Mouse (Mus musculus) cerebellum, adult 18-20 months (tissue): Measurements from ENCODE around the gene Tspan9.

Source experiments
- DNase-seq, 2 experiments: peaks; one replicate each; pipeline ENCODE4 v3.0.0; 2021

The Tspan9 gene

DNA sequence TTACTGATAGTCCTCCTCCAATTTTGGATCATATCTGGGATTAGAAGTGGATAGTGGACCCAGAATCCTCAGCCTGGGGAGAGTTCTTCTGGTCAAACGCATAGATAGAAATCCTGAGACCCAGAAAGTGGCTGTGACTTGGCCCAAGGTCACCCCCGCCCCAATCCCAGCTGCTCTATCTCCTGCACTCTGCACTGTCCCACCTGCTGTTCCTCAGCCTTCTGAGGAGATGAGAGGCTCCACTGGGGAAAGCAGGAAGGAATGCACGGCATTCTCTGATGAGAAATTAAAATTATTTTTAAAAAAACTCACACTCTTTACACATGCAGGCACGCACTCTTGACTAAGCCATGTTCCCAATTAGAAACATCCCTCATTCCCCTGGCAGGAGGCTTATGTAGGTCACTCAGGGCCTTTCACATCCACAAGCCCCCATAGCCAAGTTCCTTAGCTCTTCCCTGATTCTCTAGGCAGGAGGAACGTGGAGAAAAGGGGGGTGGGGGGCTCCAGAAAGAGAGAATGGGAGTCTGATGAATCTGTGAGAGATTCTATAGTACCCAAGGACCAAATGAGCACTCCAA lies 135.3 kb downstream of the Tspan9 start:
- no peak for DNase-seq

DNA sequence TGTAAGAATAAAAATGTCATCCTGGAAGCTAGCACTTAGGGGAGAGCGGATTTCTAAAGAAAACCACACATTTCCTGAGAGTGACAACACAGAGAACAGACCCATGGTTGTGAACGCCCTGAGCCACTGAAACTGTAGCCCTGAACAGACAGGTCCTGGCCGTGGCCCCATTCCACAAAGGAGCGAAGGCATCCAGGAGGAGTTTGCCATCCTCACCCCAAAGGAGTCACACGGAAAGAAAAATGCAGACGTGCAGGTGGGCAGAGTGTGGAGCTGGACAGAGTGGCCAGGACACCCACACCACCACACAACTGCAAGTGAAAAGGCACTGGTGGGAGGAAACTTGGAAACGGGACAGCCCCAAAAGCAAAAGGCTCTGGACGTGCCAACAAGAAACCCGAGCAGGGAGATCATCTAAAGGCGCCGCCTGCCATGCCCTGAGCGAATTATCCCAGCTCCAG lies 136.1 kb downstream of the Tspan9 start:
- DNase-seq, result peak; percentile 66 to 67

DNA sequence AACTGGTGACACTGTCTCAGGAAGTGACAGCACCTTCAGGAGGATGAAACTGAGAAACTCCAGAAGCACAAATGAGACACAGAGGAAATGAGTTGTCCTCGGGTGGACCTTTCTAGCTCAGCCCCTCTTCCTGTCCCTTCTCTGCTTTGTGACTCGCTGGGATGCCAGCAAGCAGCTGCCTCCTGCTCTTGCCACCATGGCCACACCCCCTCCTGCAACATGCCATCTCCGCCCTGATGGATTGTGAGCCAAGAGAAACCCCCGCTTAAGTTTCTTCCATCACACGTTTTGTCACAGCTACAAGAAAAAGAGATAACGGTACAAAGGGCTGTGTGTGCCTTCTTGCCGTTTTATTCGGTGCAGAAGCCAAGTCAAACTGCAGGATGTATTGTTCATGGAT lies 137.2 kb downstream of the Tspan9 start:
- peak in 1 of 2 experiments; percentile 34 for DNase-seq

DNA sequence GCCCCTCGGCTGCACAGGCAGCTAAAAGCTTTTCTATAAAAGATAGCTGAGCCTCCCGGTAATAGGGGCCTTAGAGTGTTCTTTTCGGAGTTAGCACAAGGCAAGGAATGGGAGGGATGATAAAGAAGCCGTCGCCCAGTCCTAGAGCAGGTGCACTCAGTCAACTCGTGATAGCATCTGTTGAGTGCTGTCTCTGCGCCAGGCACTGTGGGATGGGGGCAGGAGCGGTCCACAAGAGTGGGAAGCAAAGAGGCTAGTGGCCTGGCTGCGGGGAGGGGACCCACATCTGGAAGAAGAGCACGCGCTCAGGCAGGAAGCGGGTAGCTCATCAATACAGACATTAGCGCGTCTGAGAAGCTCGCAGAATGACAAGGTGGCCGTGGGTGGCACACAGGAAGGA lies 138.8 kb downstream of the Tspan9 start:
- DNase-seq, result peak in 1 of 2 experiments; percentile 57

DNA sequence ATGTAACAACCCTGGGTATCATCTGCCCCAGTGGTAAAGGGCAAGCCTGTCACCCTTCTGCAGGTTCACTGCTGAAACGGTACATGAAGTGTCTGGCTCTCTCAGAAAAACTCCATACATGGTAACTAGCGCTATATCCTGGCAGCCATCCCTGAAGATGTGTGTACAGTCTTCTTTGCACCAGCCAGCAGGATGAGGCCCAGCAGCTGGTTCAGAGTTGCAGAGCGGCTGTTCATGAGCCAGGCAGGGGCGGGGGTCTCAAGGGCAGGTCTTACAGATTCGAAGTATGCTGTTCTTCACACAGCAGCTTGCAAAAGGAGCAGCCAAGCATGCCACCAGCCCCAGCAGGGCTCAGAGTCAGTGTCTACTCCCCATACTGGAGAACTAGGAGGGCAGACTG lies 139.9 kb downstream of the Tspan9 start:
- peak in 1 of 2 experiments; percentile 38 for DNase-seq

DNA sequence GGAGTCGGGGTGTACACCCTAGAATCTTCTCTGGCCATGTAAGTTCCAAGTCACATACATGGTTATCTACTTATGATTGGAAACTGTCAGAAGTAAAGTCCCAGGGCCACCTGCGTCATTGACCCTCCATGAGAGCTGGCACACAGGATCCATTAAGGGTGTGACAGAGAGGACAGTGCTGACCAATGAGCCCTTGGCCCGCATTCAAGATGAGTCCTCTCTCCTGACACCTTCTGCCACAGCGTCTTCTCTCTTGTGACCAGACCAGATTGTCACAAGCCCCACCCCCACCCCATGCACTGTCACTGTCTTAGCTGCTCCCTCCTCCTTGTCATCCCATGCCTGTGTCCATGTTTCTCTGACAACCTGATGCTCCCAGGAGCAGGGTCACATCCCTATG lies 140.7 kb downstream of the Tspan9 start:
- peak; percentile 68 to 71 for DNase-seq

DNA sequence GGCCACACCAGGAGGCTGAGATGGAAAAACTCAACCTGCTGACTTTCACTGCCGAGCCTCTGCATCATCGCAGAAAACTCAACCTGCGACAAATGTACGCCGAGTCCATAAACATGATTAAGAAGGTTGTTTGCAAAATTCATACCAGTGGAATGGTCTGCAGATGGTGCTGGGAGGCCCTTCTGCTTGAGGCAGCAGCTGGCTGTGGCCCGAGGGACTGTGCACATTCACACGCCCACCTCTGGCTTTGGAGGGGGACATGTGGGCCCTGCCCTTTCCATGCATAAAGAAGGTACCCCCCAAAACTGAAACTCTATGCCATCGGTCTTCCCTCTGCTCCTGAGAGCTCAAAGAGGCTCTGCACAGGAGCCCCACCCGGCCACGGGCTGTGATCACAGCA lies 141.3 kb downstream of the Tspan9 start:
- DNase-seq, result no peak

DNA sequence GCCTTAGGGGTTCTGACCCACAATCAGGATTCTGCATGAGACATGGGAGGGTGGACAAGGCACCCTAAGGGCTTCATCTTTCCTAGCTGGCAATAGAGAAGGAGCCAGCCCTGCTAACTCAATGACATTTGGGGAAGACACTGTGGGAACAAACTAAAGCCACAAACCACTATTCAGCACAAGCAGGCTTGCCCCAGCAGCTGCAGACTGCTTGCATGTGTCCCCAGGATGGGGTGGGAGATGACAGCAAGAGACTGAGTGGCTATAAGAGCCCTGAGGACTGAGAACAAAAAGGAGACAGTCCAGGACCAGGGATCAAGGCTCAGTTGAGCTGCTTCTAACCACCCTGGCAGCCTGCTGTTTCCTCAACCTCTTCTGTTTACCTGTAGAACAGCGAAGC lies 141.8 kb downstream of the Tspan9 start:
- DNase-seq, result no peak

DNA sequence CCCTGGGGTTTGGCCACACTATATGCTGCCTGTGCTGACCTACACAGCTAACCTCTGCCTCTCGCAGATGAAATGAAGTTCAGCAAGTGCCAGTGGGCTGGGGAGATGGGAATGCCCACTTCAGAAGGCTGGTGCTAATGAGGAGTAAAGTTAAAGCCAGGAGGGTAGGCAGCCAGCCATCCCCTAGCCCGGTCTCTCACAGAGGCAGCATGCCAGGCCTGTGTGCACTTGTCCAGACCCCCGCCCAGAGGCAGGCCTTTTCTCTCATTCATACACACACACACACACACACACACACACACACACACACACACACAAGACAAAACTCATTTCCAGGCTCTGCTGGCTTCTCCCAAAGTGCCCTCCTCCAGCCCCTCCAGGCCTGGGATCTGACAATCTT lies 142.6 kb downstream of the Tspan9 start:
- DNase-seq, result no peak

DNA sequence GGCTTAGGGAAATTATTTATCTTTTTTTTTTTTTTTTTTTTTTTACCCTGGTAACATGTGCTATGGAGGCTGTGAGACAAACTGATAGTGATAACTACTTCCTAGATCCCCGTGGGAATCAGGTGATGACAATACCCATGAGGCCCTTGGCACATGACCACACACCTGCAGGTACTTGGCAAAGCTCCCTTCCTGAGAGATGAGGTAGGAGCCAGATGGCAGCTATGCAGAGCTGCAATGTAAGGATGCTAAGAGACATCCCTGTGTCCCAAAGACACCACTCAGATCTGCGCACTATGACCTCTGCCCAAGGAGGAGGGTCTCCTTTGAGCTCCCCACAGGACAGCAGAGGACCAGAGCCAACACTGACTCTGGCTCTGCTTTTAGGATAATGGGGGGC lies 144.3 kb downstream of the Tspan9 start:
- peak; percentile 86 to 87 for DNase-seq

DNA sequence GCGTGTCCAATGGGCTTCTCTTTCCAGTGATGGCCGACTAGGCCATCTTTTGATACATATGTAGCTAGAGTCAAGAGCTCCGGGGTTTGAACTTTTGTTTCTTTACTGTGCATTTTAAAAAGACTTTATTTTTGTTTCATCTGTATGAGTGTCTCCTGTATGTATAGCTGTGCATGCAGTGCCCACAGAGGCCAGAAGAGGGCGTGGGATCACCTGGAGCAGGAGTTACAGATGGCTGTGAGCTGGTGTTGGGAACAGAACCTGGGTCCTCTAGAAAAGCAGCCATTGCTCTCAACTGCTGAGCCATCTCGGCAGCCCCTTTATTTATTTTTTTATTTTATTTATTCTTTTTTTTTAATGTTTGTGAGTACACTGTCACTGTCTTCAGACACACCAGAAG lies 146.5 kb downstream of the Tspan9 start:
- no peak for DNase-seq

DNA sequence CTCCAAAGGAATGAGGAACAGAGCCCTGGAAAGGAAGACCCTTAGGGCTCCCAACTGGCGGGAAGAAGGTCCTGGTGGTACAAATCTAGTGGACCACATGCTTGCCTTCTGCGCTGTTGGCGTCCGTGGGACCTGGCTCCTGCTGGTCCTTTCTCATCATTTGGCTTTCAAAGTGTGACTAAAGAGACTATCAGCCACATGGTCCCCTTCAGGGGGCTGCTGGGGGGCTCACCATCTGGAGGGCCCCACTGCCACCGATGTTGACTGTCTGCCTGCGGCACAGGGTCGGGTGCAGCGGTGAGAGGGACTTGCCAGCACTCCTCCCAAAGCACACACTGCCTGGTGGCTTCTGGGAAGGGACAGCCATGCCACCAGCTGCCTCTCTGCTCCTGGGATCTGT lies 150.4 kb downstream of the Tspan9 start:
- no peak for DNase-seq

DNA sequence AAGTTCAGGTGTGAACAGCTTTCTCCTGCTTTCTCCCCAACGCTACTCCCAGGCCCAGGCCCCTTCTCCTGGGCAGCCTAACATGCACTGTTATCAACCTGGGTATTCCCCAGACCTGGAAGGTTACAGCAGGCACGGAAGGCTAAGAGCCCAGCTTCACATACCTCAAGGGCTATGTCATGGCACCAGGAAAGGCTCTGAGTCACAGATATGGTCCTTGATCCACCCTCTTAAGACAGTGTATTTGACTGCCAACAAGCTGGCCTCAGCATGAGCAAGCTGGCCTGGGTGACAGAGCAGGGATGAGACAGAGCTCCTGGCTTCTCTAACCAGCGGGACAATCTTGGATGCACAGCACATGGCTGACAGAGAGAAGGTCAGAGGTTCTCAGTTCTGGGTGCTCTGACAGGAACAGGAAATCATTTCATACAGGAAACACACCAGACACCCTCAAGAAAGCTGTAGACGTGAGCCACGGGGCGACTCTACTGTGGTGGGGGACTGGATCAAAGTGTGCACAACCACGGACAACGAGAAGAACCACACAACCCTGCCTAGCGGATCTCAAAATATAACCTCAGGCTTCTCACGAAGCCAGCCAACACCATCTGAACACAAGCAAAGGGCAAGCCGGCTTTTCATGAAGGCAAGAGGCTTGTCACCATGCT lies 151.8 kb downstream of the Tspan9 start:
- DNase-seq, result no peak

DNA sequence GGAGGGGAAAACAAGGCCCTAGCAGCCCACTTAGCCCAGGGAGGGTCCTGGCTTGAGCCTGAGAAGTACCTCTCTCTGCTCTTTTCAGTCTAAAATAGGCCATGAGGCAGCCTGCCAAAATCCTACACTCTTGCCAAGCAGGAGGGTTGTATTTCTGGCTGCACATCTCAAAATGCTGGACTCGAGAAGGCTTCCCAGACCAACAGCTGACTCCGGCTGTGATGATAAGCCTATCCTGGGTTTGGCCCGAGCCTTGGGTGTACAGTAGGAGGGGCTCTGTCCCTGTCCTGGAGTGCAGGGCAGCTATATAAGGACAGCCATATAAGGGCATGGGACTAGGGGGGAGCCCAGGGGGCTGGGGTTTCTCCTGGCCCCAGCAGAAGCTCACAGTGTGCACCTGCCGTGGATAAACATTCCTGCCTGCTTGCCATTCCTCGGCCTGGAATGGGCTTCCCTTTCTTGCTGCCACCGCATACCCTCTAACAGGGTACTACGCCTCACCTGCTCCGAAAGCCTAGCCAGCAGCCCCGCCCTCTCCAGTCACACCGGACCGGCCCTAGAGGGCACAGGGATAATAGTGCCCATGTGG lies 153.7 kb downstream of the Tspan9 start:
- DNase-seq, result peak; percentile 90 to 92

DNA sequence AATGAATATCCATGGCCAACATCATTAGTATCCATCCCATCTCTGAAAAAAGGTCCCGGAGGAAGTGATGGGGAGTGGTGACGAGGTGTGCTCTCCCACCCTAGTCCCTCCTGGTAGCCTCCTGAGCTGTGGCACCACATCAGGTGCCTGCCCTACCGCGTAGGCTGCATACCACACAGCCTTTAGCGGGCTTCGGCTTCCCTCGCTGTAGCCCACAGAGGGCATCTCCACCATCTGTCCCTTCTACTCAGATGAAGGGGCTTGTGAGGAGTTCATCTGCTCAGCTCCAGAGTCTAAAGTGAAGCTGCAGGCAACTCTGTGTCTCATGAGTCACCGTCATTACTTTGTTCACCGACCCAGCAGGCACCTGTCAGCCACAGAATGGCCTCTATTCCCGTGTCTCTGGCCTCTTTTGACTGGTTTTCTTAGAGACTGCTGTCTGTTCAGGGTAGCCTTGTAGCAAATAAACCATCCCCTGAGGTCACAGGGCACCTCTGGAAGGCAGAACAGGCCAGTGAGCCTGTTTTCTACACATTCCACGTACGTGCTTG lies 154.4 kb downstream of the Tspan9 start:
- no peak for DNase-seq

DNA sequence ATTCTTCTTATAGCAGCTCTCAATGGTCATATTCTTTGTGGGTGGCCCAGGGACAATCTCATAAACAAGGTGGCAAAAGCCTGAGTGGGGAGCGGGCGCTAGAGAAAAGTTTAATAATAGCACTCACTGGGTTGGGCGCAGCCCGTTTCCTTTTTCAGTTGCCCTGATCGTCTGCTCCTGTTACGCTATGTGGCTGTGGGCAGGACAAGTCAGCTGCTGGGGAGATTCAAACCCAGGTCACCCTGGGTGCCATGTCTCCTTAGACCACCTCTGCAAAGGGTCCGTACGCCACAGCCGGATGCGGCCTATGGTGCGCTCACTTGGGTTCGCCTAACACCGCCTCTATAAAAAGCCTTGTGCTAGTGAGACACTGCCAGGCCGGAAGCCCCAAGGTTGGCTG lies 156.0 kb downstream of the Tspan9 start:
- no peak for DNase-seq

DNA sequence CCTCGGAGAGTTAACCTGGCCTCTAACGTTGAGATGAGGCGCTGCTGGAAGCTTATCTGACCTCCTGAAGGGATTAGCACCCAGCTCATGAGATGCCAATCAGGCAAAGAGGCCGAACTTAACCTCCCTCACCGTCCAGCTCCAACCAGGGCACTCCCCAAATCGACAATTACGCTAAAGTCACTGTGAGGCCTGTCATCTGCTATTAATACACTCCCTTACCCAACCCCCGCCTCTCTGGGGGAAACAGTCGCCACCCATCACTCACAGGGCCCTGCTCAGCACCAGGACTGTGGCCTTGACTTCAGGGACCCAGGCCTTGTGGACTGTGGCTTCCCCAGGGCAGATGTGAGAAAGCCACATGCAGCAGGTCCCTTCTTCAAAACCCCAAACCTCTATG lies 157.0 kb downstream of the Tspan9 start:
- no peak for DNase-seq

DNA sequence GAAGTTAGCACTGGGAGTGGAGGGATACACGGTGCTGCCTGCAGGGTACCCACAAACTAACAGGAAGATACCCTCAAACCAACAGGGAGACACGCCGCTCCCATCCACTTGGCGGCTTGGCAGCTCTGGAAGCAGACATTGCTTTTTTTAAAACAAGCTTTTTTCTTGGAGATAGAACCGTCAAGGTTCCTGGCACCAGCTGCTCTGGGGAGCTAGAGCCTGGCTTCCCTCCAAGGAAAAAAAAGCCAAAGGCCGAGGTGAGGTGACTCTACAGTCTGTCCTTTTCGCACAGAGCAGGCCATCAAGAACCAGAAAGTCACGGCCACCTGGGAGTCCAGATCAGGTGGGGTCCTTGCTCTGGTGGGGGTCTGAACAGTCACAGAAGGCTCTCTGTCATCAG lies 162.2 kb downstream of the Tspan9 start:
- DNase-seq, result peak; percentile 82 to 83

DNA sequence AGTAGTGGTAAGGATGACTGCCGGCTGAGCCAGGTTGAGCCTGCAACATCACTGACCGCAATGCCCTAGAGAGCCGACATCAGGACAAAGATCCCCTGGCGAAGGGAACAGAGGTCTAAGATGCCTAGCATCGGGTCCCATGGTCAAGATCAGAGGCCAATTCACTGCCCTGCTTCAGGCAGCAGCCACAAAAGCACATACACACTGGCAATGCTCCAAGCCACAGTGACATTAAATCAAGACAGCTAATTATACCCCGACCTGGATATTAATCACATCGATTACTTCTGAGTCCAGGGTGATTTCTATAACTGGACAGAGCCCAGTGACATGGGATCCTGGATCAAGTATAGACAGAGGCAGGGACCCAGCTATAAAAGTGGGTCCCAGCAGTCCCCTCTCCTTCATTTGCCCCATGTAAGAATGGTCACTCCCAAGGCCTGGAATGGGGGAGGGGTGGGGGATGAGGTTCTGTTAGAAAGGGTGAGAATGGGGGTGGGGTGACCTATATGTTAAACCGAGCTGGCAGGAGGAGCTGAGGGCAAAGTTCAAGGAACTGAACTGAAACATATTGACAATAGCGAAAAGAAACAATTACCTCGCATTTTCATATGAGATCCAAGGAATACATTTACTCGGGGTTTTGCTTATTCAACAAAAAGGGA lies 162.9 kb downstream of the Tspan9 start:
- no peak for DNase-seq

DNA sequence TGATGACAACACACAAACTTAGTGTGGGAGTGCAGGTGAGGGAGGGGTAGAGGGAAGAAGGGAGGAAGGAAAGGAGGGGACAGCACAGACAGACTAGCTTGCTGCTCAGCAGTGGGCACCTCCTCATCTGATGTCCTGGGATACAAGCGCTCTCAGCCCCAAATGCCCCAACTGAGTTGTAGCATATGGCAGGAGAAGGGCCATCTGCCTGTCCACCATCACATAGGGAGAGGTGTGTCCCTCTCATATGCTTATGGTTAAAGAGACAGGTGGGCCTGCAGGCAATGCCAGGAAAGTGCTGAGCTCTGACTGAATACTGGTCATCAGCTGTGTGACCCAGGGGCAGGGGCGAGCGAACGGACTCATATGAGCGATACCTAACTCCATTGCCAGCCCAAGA lies 163.6 kb downstream of the Tspan9 start:
- peak; percentile 92 to 94 for DNase-seq

DNA sequence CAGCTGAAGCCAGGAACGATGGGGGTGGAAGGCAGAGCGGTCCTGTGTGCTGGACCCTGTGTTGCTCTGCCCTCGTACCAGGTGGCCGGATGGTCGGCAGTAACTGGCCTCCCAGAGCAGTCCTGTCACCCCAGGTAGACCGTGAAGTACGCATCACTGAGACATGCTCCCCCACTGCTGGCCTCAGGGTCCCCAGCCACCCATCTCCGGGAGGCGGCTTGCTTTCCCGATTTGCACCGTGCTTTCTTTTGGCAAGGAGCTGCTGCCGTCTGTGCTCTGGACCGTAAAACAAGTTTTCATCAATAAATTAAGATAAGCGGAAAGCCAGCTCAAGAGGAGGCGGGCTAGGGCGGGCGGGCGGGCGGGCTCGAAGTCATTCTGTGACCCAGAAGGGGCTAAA lies 164.5 kb downstream of the Tspan9 start:
- DNase-seq, result peak in 1 of 2 experiments; percentile 61

DNA sequence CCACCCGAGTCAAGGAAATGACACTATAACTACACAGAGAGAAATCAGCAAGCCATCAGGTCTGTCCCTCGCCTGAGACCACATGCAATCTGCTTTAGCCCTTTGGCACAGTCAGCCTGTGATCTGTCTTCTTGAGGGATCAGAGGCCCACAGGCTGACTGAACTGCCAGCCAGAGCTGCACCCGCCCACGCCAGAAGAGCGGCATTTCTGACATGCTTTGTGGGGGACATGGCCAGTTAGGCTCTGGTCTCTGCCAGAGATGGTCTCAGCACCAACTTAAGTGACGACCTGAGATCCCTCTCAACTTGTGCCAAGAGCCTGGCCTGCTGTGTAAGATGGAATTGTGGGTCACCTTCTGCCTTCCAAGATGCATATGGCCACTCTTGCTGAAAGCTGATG lies 166.7 kb downstream of the Tspan9 start:
- peak in 1 of 2 experiments; percentile 51 for DNase-seq

DNA sequence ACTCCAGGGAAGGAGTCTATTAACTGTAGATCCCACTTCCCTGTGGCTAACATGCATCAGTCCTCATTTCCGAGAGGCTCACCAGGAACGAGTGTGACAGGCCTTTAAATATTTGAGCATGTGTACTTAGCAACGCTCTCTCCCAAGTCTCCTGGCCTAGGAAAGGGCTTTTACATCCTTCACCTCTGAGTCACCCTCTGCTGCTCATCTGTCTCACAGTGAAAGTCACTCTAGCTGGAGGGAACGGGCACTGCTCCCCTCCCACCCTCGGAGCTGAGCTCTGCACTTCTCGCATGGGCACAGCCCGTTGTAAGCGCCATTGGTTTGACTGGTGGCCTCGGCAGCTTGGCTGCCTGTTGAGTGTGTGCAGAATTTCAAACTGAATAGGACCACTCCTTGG lies 169.4 kb downstream of the Tspan9 start:
- peak; percentile 34 to 38 for DNase-seq

DNA sequence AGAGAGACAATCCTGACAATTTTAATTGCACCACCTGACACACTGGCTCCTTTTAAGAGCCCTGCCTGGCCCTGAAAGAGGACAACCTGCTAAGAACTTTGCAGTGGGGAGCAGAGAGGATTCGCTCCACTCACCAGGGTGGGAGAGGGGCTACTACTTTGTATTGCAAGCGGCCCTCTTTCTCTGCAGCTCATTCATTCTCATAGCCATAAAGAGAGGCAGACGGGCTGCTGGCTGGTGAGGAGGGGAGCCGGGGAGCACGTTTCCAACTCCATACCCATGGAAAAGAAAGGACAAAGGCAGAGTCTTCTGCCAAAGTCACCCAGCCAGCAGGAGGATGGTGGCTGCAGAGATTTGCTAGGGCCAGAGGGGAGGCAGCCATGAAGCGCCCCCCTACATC lies 169.8 kb downstream of the Tspan9 start:
- no peak for DNase-seq
